Mouse (Mus musculus) cerebellum, adult 9-10 months (tissue): ENCODE data around the gene Rabgap1l.

Experiments used
- DNase-seq: peaks from one replicate; pipeline ENCODE4 v3.0.0; 2022

The Rabgap1l gene

DNA sequence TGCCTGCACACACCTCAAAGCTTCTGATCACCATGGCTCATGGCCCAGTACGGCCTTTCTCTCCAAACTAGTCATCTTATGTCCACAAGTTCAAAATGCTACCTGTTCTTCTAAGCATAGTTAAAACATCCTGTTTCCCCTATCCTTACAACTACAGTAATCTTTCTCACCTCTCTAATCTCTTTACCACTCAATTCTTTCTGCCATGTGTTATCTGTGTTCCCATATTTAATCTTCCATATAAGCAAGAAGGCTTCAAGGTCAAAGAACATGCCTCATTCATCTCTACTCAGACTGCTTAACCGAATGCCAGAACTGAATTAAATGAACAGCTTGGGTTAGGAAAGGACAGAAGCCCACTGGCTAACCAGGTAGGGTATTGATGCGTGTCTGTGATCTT is 5.8 kb downstream of the Rabgap1l start:
- DNase-seq, result no peak

DNA sequence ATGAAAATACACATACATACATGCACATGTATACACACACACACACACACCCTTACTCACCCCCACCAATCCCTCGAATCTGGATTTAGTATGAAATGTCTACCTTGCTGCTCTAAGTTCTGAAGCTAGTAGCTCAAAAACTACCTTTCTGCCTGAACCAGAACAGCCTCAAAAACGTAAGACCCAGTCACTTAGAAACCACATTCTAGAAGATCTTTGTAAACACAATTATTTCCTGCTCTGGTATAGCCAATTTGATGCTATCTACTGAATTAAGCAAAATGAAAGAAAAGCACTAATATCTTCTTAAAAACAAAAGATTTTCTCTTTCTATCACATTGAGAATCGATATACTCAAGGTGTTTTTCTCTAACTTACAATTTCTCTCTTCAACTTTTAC is 6.4 kb downstream of the Rabgap1l start:
- DNase-seq, result no peak

DNA sequence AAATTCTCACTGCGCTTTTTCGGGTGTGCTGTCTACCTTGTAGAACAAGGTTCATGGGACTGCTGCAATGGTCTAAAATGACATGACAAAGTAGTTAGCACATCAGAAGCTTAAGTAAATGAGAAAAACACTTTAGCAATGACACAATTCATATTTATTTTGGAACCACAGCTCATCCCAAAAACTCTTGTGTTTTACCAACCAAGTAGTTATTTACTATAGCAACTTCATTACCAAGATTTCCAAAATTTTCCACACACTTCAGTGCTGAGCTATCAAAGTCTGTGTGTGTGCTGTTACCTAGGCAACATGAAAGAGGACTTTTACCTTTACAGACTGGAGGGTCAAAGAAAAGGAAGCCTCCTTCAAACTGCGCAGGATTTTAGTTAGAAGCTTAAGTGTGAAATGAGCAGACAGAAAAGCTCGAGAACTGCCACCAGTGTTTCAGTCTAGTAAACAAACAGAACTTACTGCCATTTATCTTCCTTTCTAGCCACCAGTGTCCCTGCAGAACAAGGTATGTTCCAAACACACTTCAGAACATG is 7.3 kb downstream of the Rabgap1l start:
- no peak for DNase-seq

DNA sequence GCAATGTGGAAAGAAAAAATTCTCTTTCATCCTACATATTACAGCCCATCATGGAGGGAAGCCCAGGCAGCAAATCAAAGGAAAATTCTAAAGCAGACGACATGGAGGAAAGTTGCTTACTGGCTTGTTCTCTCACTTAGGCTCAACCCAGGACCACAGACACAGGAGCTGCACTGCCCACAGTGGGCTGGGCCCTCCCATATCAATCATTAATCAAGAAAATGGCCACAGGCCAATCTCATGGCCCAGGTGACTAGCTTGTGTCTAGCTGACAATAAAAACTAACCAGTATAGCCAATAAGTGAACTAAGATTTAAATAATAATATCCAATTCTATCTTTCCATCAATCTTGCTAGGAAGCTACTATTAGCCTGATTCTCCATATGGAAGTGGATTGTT is 8.9 kb downstream of the Rabgap1l start:
- DNase-seq, result no peak

DNA sequence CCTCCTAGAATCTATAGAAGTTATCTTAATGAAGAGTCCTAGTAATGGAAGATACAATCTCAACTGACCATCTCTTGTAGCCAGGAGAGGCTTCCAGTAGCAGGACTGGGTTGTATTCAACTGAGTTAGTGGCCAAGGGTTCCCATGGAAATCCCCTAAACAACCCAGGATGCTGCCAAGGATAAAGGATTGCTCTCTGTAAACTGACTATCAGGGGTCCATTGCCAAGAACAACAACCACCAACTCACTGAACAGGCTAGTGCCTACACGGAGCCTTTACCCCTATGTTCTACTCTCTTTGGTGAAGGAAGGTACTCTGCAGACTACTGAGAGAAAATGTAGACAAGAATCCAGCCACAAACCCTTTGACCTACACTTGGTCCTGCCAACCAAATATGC is 18.8 kb downstream of the Rabgap1l start:
- no peak for DNase-seq

DNA sequence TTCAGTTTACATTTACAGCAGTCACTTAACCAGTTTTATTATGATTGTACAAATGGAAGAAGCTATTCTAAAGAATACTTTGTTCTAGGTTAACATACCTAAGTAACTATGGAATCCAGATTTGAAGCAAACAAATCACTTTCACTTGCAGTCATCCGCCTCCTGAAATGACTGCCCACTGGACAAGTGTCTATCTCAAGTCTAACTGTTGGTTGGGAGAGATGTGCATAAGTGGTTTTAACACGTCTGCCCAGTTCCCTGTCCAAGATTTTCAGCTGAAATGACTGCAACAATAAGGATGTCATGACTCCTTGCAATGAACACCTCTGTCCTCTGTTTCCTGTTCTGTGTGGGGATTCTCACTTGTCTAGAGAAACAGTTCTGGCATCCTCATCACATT is 27.4 kb downstream of the Rabgap1l start:
- DNase-seq, result no peak

DNA sequence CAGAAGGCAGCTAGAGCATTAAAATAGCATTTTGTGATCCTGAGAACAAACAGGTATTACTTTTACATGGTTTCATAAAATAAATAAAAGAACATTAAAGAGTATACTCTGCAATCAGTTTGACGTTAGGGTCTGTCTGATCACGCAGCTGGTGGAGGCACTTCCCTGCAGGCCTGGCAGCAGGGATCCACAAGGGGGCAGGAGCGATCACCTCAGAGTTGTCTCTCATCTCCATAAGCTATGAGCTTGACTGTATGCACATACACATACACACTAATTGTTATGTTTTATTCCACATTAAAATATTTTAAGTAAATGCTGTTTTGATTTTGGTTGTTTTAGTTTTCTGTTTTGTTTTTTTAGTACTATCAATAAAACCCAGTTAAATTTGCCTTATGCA is 34.8 kb downstream of the Rabgap1l start:
- peak; percentile 48 for DNase-seq

DNA sequence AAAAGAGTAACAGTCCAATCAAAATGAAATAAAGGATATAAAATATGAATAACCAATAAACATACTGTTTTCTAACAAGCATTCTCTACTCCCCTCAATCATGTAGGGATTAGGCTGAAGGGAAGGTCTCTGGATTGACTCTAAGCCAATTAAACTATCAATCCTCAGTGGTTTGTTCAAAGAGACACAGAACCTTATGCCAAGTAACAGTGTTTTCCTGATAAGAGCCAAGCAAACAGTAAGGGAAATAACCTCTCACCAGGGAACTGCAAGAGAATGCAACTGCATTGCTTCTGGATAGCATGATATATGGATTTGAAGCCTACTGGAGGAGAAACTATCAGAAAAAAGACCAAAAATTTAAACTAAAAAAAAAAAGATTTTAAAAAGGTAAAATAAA is 37.7 kb downstream of the Rabgap1l start:
- no peak for DNase-seq

DNA sequence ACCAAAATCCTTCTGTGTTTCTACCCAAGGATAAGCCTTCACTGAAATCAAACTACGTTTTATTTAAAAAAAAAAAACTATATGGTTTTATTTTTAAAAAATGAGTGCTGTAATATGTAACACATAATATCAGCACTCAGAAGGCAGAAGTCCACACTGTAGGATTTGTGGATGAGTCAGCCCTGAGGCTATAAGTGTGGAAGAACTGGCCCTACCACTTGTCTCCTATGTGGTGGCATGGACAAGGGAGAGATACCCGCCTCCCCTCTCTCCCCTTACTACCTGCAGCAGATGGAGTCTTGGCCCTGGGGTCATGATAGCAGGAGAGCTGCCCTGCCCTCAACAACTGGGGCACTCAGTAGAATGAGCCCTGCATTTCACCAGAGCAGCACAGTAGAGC is 42.4 kb downstream of the Rabgap1l start:
- DNase-seq, result no peak

DNA sequence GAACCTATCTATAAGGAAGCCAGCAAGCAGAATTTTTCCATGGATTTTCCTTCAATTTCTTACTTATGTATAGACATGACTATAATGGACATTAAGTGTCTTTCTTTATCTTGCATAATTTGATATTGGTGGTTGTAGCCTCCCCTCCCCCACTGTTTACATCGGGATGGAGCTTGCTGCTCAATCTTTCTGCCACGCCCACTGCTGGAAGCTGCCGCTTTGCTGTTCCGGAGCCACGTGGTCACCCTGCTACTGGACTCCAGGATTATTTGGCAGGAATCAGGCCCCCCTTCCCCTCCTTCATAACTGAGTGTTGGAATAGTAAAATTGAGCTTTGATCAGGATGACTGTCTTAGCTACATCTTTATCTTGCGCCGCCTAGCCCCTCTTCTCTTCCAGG is 46.2 kb downstream of the Rabgap1l start:
- peak; percentile 38 for DNase-seq

DNA sequence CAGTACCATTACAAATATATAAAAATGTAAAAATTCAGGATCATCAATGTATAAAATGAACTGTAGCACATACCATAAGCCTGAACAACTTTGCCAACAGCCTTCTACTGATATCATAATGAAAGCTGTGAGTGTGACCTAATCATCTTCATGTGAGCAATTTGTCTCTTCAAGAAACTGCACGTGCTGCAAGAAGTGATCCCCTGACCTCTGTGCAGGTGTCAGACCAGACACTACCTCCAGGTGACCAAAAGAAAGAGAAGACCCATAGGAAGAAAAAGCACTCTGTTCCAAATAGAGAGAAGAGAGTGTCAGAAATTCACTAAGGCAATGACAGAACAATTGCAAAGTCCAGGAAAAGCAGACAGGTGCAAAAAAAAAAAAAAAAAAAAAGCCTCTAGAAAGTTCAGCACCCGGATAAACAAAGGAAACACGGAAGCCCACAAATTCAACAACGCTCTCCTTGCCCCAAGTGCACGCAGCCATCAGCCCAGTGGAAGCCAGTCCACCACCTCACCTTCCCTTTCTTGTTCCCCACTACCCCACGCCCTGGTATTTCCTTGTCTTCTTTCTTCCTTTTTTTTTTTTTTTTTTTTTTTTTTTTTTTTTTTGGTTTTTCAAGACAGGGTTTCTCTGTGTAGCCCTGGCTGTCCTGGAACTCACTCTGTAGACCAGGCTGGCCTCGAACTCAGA is 47.6 kb downstream of the Rabgap1l start:
- DNase-seq, result no peak

DNA sequence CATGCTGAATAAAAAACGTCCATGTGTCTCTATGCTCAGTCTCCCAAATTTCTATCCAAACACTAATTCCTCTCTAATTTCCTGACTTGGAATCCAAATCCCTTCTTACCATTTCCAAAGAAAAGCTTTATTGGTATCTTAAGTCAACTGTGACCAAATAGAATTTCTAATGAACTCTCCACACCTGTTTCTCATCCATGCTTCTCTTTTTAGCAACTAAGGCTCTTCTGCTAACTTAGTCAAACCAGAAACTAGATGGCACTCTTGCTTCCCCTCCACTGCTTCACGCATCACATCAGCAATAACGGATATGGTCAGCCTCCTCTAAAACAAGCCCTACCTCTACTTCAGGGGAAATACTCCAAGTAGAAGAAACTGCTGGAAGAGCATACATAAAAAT is 49.0 kb downstream of the Rabgap1l start:
- peak; percentile 34 for DNase-seq

DNA sequence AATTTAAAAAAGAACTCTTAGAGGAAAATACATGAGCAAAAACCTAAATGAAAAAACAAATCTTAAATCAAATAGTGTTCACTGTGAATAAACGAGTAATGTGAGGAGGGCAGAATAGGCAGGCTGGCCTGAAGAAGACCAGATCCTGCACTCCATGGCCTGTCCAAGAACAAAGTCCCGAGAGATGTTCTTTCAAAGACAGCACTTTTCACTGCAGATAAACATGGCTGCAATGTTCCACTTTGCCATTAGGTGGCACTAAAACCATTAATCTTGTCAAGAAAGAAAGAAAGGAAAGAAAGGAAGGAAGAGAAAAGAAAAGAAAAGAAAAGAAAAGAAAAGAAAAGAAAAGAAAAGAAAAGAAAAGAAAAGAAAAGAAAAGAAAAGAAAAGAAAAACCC is 49.8 kb downstream of the Rabgap1l start:
- DNase-seq, result peak; percentile 83

DNA sequence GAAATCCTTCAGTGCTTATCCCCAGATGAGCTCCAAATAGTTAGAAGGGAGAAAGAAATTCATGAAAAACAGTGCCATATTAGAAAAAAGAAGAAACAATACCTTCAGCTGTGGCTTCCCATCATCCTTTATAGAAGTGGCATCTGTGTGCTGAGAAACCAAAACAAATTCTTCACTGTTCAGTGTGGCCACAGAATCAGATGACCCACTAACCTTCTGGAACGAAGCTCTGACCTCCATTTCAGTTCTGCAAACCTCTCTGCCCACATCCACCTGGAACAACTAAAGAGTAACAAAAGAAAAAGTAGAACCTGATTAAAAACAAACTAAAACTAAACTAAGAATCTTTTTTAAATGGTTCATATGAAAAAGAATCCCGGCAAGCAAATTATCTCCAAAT is 52.4 kb downstream of the Rabgap1l start:
- no peak for DNase-seq

DNA sequence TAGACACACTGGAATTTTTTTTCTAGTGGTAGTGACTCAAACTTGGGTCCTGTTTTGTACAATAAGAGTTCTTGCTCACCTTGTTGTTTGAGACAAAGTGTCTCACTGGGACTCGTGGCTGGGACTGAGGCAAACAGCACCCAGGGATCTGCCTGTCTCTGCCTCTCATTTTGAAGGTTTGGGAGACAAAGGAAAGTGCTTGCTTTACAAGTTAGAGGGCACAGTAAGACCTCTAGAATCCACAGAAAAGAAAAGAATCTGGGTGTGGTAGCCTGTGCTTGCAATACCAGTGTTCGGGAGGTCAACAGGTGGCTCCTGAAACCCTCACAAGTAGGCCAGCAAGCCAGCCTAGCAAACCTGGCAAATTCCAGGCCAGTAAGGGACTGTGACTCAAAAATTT is 58.3 kb downstream of the Rabgap1l start:
- no peak for DNase-seq

DNA sequence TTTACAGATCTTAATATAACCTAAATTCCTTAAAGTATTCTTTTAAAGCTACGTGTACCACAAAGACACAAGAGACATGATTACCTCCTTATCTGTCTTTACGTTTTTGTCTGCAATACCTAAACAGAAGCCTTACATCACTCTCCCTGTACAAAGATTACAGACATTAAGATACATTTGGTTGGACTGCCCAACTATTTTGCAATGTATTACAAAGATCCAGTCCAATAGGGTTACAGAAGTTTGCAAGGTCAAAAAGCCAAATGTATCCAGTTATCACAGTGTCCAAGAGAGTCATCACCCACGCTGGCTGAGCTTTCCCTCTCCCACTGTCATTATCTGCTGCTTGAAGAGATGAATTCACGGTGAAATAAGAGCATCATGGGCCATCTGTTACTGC is 63.1 kb downstream of the Rabgap1l start:
- no peak for DNase-seq

DNA sequence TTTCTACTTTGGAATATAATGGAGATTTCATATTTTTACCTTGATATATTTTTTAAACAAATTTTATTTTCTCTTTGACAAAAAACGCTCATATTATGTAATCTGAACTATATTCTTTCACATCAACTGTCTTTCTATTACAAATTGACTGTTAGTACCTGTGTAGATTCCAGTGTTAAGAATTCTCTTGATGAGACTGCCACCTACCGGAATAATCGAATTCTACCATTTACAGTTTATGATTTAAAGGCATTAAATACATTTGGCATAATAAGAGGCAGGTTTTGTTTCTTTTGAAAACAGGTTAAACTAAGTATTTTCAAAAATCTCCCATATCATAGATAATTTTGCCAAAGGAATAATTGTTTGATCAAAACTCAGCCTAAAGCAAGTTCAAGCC is 75.3 kb downstream of the Rabgap1l start:
- peak; percentile 79 for DNase-seq

DNA sequence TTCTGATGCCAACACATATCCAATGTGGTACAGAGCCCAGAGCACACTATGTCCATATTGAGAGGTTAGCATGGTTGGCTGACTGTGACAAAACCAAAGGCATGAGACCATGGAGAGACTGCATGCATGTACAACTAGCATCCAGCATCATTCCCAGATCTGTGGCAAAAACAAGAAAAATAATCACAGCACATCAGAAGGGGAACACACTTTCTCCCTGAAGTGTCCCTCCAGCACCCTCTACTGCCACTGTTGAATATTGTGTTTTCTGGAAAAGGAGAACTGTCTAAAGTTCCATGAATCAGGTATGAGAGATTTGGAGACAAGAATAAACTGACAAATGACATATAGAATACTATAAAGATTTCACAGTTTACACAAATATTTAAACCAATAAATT is 78.3 kb downstream of the Rabgap1l start:
- DNase-seq, result peak; percentile 43

DNA sequence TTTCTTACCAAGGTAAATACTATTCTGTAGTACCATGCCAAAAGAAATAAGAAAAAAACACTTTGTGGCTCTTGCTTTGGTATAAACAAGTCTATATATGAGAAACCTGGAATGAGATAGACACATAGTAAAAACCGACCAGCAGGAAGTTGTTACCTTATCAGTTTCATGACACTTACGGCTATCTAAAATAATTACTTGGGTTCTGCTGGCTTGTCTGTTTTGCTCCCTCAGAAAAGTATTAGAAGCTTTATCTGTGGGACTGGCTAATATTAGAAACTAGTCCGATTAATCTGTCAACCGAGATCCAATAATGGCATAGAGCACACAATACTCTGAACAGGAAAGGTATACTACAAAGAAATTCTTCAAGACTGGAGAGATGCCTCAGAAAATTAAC is 79.1 kb downstream of the Rabgap1l start:
- DNase-seq, result no peak

DNA sequence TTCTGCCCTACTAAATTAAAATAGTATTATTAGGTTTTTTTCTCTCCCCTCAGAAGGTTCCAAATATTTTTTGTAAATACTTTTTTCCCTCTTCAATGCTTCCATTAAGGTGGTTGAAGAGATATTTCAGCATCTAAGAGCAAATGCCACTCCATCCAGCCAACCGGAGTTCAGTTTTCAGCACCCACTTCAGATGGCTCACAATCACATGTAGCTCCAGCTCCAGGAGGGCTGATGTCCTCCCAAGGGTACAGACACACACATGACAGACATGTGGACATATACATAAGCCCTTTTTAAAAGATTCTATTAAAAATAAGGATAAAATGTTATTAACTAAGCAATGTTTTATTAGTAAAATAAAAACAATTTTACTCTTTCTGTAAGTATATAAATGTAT is 79.6 kb downstream of the Rabgap1l start:
- no peak for DNase-seq

DNA sequence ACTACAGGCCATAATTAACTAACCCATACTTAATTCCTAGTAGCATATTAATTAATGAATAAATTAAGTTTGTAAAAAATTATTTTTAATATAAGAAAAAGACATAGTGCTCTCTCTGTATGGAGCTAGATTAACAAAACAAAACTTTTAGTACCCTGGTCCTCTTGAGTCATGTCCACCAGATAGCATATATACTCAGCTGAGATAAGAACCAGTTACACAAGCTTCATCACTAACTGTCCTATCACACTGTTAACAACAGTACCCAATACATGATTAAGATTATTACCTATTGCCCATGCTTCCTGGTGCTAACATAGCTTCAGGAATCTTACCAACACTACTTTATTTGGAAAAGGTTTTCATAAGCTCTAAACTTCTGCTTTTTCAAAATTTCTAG is 82.5 kb downstream of the Rabgap1l start:
- DNase-seq, result no peak

DNA sequence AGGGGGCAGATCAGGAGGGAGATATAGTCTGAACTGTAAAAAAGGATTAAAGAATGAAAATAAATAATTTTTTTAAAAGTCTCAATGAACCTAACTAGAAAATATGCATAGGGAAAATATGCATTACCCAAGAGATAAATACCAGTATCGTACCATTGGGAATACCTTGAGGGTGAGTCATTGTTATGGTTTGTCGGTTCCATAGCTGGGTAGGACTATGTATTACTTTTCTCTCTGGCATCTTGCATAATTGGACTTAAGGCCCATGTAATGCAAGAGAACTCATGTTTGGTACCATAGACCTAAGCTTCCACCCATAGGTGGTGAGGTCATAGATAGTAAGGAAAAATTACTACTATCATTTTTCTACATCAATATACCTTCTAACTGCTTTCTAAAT is 88.4 kb downstream of the Rabgap1l start:
- no peak for DNase-seq

DNA sequence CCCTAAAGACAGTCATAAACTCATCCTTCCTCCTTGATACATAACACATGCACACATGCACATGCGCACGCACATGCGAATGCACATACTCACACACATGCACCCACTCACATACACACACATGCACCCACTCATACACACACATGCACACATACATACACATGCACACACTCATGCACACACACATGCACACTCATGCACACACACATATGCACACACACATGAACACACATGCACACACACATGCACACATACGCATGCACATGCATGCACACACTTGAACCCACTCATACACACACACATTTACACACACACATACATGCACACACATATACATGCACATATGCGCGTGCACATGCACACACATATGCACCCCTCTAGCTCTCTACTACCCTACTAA is 89.2 kb downstream of the Rabgap1l start:
- no peak for DNase-seq

DNA sequence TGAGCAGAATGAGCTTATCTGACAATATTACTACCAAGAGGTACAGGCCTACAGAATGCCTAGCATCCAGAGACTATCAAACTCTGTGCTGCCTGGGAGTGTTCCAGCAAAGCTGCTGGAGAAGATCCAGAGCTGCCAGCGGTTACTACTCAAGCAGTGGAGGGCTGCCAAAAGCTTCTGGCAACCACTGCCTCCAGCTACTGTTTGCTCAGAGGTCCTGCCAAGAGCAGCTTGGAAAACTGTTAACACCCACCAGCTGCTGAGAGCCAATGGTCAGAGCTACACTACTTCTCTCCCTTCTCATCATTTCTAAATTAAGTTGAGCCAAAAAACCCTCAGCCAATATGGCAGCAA is 99.9 kb downstream of the Rabgap1l start:
- peak; percentile 57 for DNase-seq
